In genomic region chr11:98773635-98774295, GRCm38 (mm10) we compare ENCODE assay signal across 7 mouse cellular contexts. TPM values are rescaled to one million over a fixed set of nuclear protein-coding genes. Genes with fewer than 3 reads are reported as not detected.
DNase-seq lines count a peak whose midpoint lies in the region; ATAC-seq lines count a peak whose summit lies in the region.

No protein-coding gene starts in this region.

- peak; percentile 99 to 100 for DNase-seq in adrenal gland, adult 18-20 months (ENCODE audit: low spot score in 2 of 2)
- peak; percentile 97 for DNase-seq in embryo, embryonic 11 days
- DNase-seq in gastrocnemius, postnatal 25 days, result peak; percentile 100
- DNase-seq in left cerebral cortex, postnatal 36 days (ENCODE audit: low spot score in 2 of 2), result peak; percentile 99 to 100
- DNase-seq in midbrain, embryonic 11.5 days (ENCODE audit: low spot score, missing footprints), result peak; percentile 98
- peak; percentile 100 for DNase-seq in skeletal muscle tissue, adult 2 months (ENCODE audit: low read depth, low spot score)

- no peaks in the 10 kb centered on the region for H3K36me3 ChIP-seq in intestine, embryonic 16.5 days (ENCODE audit: control insufficient read depth, insufficient read depth, low read length)
- H3K36me3 ChIP-seq in midbrain, embryonic 11.5 days (ENCODE audit: control insufficient read depth, insufficient read depth, low read length), result no peaks in the 10 kb centered on the region

- peak overlapping the region; percentile 47 for H3K4me3 ChIP-seq in intestine, embryonic 16.5 days (ENCODE audit: low read length)
- H3K4me3 ChIP-seq in midbrain, embryonic 11.5 days (ENCODE audit: low read depth, low read length), result peak overlapping the region; percentile 24

- WGBS in intestine, embryonic 16.5 days, result under 1% methylated on average over 37 of the region's 37 CpGs
- 1% methylated on average over 37 of the region's 37 CpGs for WGBS in midbrain, embryonic 11.5 days

- H3K4me1 ChIP-seq in intestine, embryonic 16.5 days (ENCODE audit: control insufficient read depth, insufficient read depth, low read length), result peaks cover 65% of the 10 kb centered on the region
- H3K4me1 ChIP-seq in midbrain, embryonic 11.5 days (ENCODE audit: control insufficient read depth, insufficient read depth, low read length), result peaks cover 40% of the 10 kb centered on the region

- no peaks in the 10 kb centered on the region for H3K27me3 ChIP-seq in intestine, embryonic 16.5 days (replicated peaks; ENCODE audit: control insufficient read depth, insufficient read depth, low read length)
- peaks cover 3% of the 10 kb centered on the region; the same call in 1 of the 2 replicates for H3K27me3 ChIP-seq in midbrain, embryonic 11.5 days (ENCODE audit: control insufficient read depth, insufficient read depth, low read length)

- peak overlapping the region; percentile 88 for H3K4me2 ChIP-seq in intestine, embryonic 16.5 days (ENCODE audit: low read depth, low read length)
- H3K4me2 ChIP-seq in midbrain, embryonic 11.5 days, result peak overlapping the region; percentile 56

- ATAC-seq in intestine, embryonic 16.5 days, result peak; percentile 84
- ATAC-seq in midbrain, embryonic 11.5 days (ENCODE audit: low FRiP score), result peak; percentile 88

- H3K27ac ChIP-seq in intestine, embryonic 16.5 days (ENCODE audit: low read length), result peak overlapping the region; percentile 70
- no peak overlapping the region for H3K27ac ChIP-seq in midbrain, embryonic 11.5 days (ENCODE audit: low read depth, low read length)

- intact Hi-C loops in left cerebral cortex, postnatal 36 days (cut with DNase I), result loop anchor here (1.0 kb wide), 1 partner anchor 10 kb away; no protein-coding TSS in a partner anchor

- peak overlapping the region; percentile 66 for H3K9ac ChIP-seq in intestine, embryonic 16.5 days (ENCODE audit: low read depth, low read length)
- peak overlapping the region; percentile 4; the same call in 1 of the 2 replicates for H3K9ac ChIP-seq in midbrain, embryonic 11.5 days (ENCODE audit: low read length)

- H3K9me3 ChIP-seq in intestine, embryonic 16.5 days (ENCODE audit: control insufficient read depth, low read length), result no peaks in the 10 kb centered on the region
- H3K9me3 ChIP-seq in midbrain, embryonic 11.5 days (ENCODE audit: control insufficient read depth, low read length), result no peaks in the 10 kb centered on the region

RNA-seq across cellular contexts. Expression of gene Nr1d1, which starts 1.4 kb away (rescaled TPM):
- total RNA-seq in adrenal gland, adult 18-20 months (2021), result 100 to 1,000 TPM; 226 to 232 TPM
- total RNA-seq in gastrocnemius, postnatal 25 days (2021), result 100 to 1,000 TPM in 1 of 2 experiments, 10 to 100 TPM in 1; 98.0 to 119 TPM
- 2.3 and 2.7 TPM in 2 replicates for polyA plus RNA-seq in intestine, embryonic 16.5 days (2015; fragmentation: Nextera tagmentation; extraction: Ambion mirVana)
- 100 to 1,000 TPM; 117 to 141 TPM for total RNA-seq in left cerebral cortex, postnatal 36 days (2021)
- 0.93 and 1.2 TPM in 2 replicates for polyA plus RNA-seq in midbrain, embryonic 11.5 days (2014; fragmentation: Nextera tagmentation; extraction: Ambion mirVana)

RNA-seq across cellular contexts. Expression of gene Msl1, which starts 21.6 kb away (rescaled TPM):
- 10 to 100 TPM; 82.3 to 97.4 TPM for total RNA-seq in adrenal gland, adult 18-20 months (2021)
- total RNA-seq in gastrocnemius, postnatal 25 days (2021), result 10 to 100 TPM; 51.3 to 63.6 TPM
- polyA plus RNA-seq in intestine, embryonic 16.5 days (2015; fragmentation: Nextera tagmentation; extraction: Ambion mirVana), result 13.5 and 14.5 TPM in 2 replicates
- 100 to 1,000 TPM; 169 to 193 TPM for total RNA-seq in left cerebral cortex, postnatal 36 days (2021)
- polyA plus RNA-seq in midbrain, embryonic 11.5 days (2014; fragmentation: Nextera tagmentation; extraction: Ambion mirVana), result 24.0 and 25.1 TPM in 2 replicates

RNA-seq across cellular contexts. Expression of gene Casc3, which starts 30.9 kb away (rescaled TPM):
- 10 to 100 TPM; 36.8 to 41.9 TPM for total RNA-seq in adrenal gland, adult 18-20 months (2021)
- 10 to 100 TPM; 13.9 to 15.0 TPM for total RNA-seq in gastrocnemius, postnatal 25 days (2021)
- 23.1 and 24.3 TPM in 2 replicates for polyA plus RNA-seq in intestine, embryonic 16.5 days (2015; fragmentation: Nextera tagmentation; extraction: Ambion mirVana)
- total RNA-seq in left cerebral cortex, postnatal 36 days (2021), result 10 to 100 TPM; 46.7 to 63.5 TPM
- 51.9 and 53.1 TPM in 2 replicates for polyA plus RNA-seq in midbrain, embryonic 11.5 days (2014; fragmentation: Nextera tagmentation; extraction: Ambion mirVana)

RNA-seq across cellular contexts. Expression of gene Thra, which starts 33.3 kb away (rescaled TPM):
- total RNA-seq in adrenal gland, adult 18-20 months (2021), result 10 to 100 TPM; 90.2 to 91.0 TPM
- total RNA-seq in gastrocnemius, postnatal 25 days (2021), result 10 to 100 TPM; 75.4 to 89.1 TPM
- 41.5 and 42.0 TPM in 2 replicates for polyA plus RNA-seq in intestine, embryonic 16.5 days (2015; fragmentation: Nextera tagmentation; extraction: Ambion mirVana)
- 100 to 1,000 TPM; 718 to 779 TPM for total RNA-seq in left cerebral cortex, postnatal 36 days (2021)
- 21.9 and 23.7 TPM in 2 replicates for polyA plus RNA-seq in midbrain, embryonic 11.5 days (2014; fragmentation: Nextera tagmentation; extraction: Ambion mirVana)

RNA-seq across cellular contexts. Expression of gene Med24, which starts 44.5 kb away (rescaled TPM):
- total RNA-seq in adrenal gland, adult 18-20 months (2021), result 10 to 100 TPM; 46.1 to 49.2 TPM
- total RNA-seq in gastrocnemius, postnatal 25 days (2021), result 10 to 100 TPM; 42.7 to 46.9 TPM
- 36.8 and 38.5 TPM in 2 replicates for polyA plus RNA-seq in intestine, embryonic 16.5 days (2015; fragmentation: Nextera tagmentation; extraction: Ambion mirVana)
- total RNA-seq in left cerebral cortex, postnatal 36 days (2021), result 100 to 1,000 TPM; 123 to 133 TPM
- polyA plus RNA-seq in midbrain, embryonic 11.5 days (2014; fragmentation: Nextera tagmentation; extraction: Ambion mirVana), result 66.1 and 67.1 TPM in 2 replicates
